Mouse (Mus musculus) stomach, postnatal 0 days (tissue): ENCODE results near the gene Mymx. TPM values are rescaled to one million over a fixed set of nuclear protein-coding genes. Genes with fewer than 3 reads are reported as not detected.
A peak's percentile ranks its signal among the peaks of the same experiment; 100 is the strongest.

Experiments used
- ATAC-seq: fragments of 200-750 bp; cut with Nextera tagmentation; 2 replicates; pipeline ENCODE4 v1.8.0; 2017; ENCODE audit not compliant: low FRiP score, low TSS enrichment
- DNase-seq: peaks from one replicate; pipeline ENCODE4 v3.0.0-alpha.2; 2016; ENCODE audit warnings: low spot score
- H3K27ac ChIP-seq: fragments of 300-500 bp; sonication (generic); replicated peaks from 2 replicates; pipeline ENCODE4 v1.5.1; 2014; ENCODE audit warnings: mild to moderate bottlenecking, control low read depth
- H3K27me3 ChIP-seq: fragments of 300-500 bp; sonication (generic); 2 replicates; pipeline ENCODE4 v1.6.1; 2014; ENCODE audit warnings: low read length; ENCODE audit not compliant: control insufficient read depth, insufficient read depth
- H3K36me3 ChIP-seq: fragments of 300-500 bp; sonication (generic); 2 replicates; pipeline ENCODE4 v1.6.1; 2014; ENCODE audit warnings: low read length, mixed read lengths; ENCODE audit not compliant: control insufficient read depth, insufficient read depth
- H3K4me1 ChIP-seq: fragments of 300-500 bp; sonication (generic); replicated peaks from 2 replicates; pipeline ENCODE4 v1.6.1; 2014; ENCODE audit warnings: antibody characterized with exemption; ENCODE audit not compliant: control insufficient read depth, insufficient read depth
- H3K4me2 ChIP-seq: fragments of 300-500 bp; sonication (generic); replicated peaks from 2 replicates; pipeline ENCODE4 v1.6.1; 2014; ENCODE audit warnings: low read depth, mild to moderate bottlenecking, control low read depth, moderate library complexity
- H3K4me3 ChIP-seq: fragments of 300-500 bp; sonication (generic); 2 replicates; pipeline ENCODE4 v1.5.1; 2014; ENCODE audit warnings: low read depth, low read length, control low read depth
- H3K9ac ChIP-seq: fragments of 300-500 bp; sonication (generic); 2 replicates; pipeline ENCODE4 v1.6.1; 2014; ENCODE audit warnings: mild to moderate bottlenecking, low read length, control low read depth, mixed read lengths
- H3K9me3 ChIP-seq: fragments of 300-500 bp; sonication (generic); 2 replicates; pipeline ENCODE4 v1.6.1; 2016; ENCODE audit warnings: low read length; ENCODE audit not compliant: control insufficient read depth
- CTCF ChIP-seq: IDR thresholded peaks from 2 replicates; pipeline ENCODE4 v1.5.1; 2016; ENCODE audit warnings: antibody characterized with exemption, low read depth, mild to moderate bottlenecking, moderate library complexity
- EP300 ChIP-seq: optimal IDR thresholded peaks from 2 replicates; pipeline ENCODE3; 2016; ENCODE audit warnings: antibody characterized with exemption
- WGBS: fragments of 180-500 bp; shearing (Covaris S2); extraction: QIAGEN DNeasy Blood & Tissue Kit; methylation state at CpG from one replicate; pipeline ENCODE4 v1.1.7; 2014; 5-methylcytosine and 5-hydroxymethylcytosine counted together
- polyA plus RNA-seq: library from polyadenylated mRNA; unstranded; fragments of >200 nt; fragmentation: Nextera tagmentation; extraction: Ambion mirVana; gene quantifications from 2 replicates; pipeline ENCODE4 v1.2.1, GENCODE M21; 2015

The Mymx gene
- polyA plus RNA-seq, 1 experiment from 2014 or later: 1.2 TPM

DNA sequence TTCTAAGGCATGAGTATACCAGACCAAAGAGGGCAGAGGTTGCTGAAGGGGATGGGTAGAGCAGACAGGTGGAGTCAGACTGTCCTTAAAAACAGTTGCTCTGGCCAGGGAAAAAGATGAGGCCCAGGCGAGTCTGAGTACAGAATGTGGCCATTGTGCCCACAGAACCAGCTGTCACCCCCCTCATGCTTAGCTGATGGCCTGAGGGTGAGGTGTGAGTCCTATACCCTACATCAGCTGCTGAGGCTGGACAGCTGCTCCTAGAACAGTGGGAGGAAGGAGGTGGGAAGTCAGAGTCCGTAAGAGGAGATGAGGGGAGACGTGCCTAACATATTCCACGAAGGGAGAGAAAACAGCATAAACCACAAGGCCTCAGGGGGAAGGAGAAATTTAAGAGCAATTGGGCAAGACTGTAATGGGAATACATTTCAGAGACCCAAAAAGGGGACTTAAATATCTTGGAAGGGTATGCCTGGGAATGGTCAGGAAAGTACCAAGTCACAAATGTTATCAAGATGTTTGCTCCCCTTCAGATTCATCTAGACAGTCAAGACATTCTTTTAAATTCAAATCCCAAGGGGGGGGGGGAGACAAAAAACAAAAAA lies 14.2 kb upstream of the Mymx start:
- no peak for TF ChIP-seq CTCF
- no peak for TF ChIP-seq EP300
- ATAC-seq: no peak
- Histone ChIP-seq H3K9ac (no peak overlapping the region), H3K27me3 (no peaks in the 10 kb centered on the region), H3K9me3 (no peaks in the 10 kb centered on the region), H3K4me2 (no peak overlapping the region), H3K36me3 (no peaks in the 10 kb centered on the region), H3K4me3 (no peak overlapping the region), H3K4me1 (no peaks in the 10 kb centered on the region), H3K27ac (no peak overlapping the region)
- WGBS: 47% methylated on average over 4 of the region's 4 CpGs
- DNase-seq: no peak

DNA sequence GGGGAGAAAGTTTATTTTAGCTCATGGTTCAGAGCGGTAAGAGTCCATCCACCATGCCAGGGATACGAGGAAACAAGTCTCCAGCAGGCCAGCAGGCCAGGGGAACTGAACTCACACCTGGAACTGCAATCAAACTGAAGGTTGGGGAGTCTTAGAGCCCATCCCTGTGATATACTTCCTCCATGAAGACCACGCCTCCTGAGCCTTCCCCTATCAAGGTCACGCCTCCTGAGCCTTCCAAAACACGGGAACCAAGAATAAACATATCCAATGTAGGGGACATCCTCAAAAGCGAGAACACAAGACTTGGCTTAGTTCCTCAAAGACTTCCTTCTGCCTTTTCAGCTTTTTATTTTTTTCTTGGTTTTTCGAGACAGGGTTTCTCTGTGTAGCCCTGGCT lies 11.0 kb upstream of the Mymx start:
- Histone ChIP-seq H3K9me3 (no peaks in the 10 kb centered on the region), H3K36me3 (no peaks in the 10 kb centered on the region), H3K4me1 (no peaks in the 10 kb centered on the region), H3K27me3 (no peaks in the 10 kb centered on the region), H3K27ac (no peak overlapping the region), H3K4me3 (no peak overlapping the region), H3K4me2 (no peak overlapping the region), H3K9ac (no peak overlapping the region)
- 83% methylated on average over 7 of the region's 7 CpGs for WGBS
- no peak for ATAC-seq
- no peak for DNase-seq
- TF ChIP-seq EP300 (no peak), CTCF (no peak)

DNA sequence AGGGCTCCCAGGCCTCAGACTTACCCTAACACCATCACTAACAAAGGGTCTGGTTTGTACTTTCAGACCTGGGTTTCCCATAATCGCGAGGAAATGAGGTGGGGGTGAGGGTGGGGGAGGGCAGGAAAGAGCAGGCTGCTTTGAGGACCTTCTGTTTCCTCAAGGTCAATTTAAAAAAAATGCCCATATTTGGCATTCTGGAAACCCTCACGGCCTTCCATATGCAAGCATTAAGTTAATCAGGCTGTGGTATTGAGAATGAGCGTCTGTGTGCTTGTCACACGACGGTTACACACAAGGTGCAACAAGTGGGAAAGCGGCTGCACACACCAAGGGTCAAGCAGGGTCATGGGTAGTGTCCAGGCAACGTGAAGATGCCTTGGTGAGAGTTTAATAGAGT lies 10.1 kb upstream of the Mymx start:
- DNase-seq (no peak), ATAC-seq (no peak)
- no peak overlapping the region for H3K9ac ChIP-seq
- no peaks in the 10 kb centered on the region for H3K4me1 ChIP-seq
- H3K36me3 ChIP-seq: no peaks in the 10 kb centered on the region
- no peaks in the 10 kb centered on the region for H3K9me3 ChIP-seq
- no peak overlapping the region for H3K4me3 ChIP-seq
- TF ChIP-seq EP300 (no peak), CTCF (no peak)
- no peak overlapping the region for H3K4me2 ChIP-seq
- 73% methylated on average over 8 of the region's 8 CpGs for WGBS
- H3K27ac ChIP-seq: no peak overlapping the region
- no peaks in the 10 kb centered on the region for H3K27me3 ChIP-seq

DNA sequence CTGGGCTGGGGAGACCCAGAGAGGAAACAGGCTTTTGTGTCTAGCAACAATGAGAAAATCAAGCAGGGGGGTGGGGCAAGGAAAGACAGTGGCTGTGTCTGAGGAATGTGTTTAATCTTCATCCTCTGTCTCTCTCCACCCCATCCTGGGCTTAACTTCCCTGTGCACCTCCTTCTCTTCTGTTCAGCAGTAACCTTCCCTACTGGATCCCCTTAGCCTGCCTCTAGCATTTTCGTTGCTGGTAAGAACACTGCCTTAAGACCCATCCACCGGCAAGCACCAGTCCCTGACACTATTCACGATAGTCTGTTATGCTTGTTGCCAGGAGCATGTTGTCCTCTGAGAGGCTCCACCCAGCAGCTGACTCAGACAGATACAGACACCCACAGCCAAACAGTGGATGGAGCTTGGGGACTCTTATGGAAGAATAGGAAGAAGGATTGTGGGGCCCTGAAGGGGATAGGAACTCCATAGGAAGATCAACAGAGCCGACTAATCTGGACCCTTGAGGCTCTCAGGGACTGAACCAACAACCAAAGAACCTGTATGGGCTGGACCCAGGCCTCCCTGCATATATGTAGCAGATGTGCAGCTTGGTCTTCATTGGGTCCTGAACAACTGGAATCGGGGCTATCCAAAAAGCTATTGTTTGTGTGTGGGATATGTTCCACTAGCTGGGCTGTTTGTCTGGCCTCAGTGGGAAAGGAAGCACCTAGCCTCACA lies 8.4 kb upstream of the Mymx start:
- WGBS: 25% methylated on average over 5 of the region's 5 CpGs
- TF ChIP-seq CTCF (no peak), EP300 (no peak)
- H3K4me3 ChIP-seq: no peak overlapping the region
- H3K27ac ChIP-seq: peak overlapping the region; percentile 79
- H3K36me3 ChIP-seq: no peaks in the 10 kb centered on the region
- no peaks in the 10 kb centered on the region for H3K9me3 ChIP-seq
- peak; percentile 80 for ATAC-seq
- no peak for DNase-seq
- no peaks in the 10 kb centered on the region for H3K4me1 ChIP-seq
- no peaks in the 10 kb centered on the region for H3K27me3 ChIP-seq
- H3K9ac ChIP-seq: no peak overlapping the region
- 0 out of 2 replicates have a peak overlapping the region, but pooled peaks have one; percentile 17 for H3K4me2 ChIP-seq

DNA sequence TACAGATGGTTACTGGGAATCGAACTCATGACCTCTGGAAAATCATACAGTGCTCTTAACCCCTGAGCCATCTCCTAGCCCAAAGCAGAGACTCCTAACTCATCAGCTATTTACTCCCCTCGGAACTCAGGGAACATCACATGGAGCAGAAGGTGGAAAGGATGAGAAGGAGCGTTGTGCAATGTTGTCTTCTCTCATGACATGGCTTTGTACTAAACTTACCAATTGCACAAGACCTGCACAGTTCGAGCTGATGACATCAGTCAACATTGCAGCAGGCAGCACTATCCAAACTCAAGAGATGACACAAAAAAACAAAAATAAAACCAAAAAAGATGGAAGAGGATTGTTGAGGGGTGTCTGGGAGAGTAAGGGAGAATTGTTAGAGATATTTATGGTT lies 6.5 kb upstream of the Mymx start:
- Histone ChIP-seq H3K4me3 (no peak overlapping the region), H3K9ac (no peak overlapping the region), H3K4me2 (no peak overlapping the region), H3K9me3 (no peaks in the 10 kb centered on the region), H3K27me3 (no peaks in the 10 kb centered on the region), H3K36me3 (no peaks in the 10 kb centered on the region), H3K4me1 (no peaks in the 10 kb centered on the region), H3K27ac (no peak overlapping the region)
- no peak for DNase-seq
- TF ChIP-seq CTCF (no peak), EP300 (no peak)
- no peak for ATAC-seq
- WGBS: 86% methylated on average over 4 of the region's 4 CpGs
